Mouse (Mus musculus): ENCODE results near the gene Otud7b.
"Not testable (repeated sequence)": the region's sequence is repeated elsewhere in the genome, so short reads cannot be mapped to it uniquely, and the experiment has no call there.

Otud7b gene

DNA sequence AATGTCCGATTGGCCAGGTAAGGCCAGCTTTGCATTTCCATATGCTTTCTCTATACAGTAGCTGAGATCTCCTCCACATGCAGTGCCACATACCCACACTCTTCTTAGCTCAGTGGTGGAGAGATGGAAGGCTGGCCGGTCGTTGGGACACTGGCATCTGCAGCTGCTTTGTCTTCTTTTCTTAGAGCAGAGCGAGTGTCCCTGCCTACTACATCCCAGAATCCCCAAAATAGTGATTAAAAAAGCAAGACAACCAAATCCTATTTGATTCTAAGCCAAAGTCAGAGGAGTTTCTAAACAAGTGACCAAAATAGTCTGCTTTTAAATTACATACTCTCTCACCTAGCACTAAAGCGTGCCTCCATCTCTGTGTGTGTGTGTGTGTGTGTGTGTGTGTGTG, 48.3 kb downstream of the Otud7b start:
- DNase-seq, result no peak

DNA sequence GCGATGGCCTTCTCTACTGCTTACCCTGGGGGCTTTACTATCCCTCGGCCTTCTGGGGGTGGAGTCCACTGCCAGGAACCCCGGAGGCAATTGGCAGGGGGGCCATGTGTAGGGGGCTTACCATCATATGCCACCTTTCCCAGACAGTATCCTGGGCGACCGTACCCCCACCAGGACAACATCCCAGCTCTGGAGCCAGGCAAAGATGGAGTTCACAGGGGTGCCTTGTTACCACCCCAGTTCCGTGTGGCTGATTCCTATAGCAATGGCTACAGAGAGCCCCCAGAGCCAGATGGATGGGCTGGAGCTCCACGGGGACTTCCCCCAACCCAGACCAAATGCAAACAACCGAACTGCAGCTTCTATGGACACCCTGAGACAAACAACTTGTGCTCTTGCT, 51.2 kb downstream of the Otud7b start:
- no peak for DNase-seq

DNA sequence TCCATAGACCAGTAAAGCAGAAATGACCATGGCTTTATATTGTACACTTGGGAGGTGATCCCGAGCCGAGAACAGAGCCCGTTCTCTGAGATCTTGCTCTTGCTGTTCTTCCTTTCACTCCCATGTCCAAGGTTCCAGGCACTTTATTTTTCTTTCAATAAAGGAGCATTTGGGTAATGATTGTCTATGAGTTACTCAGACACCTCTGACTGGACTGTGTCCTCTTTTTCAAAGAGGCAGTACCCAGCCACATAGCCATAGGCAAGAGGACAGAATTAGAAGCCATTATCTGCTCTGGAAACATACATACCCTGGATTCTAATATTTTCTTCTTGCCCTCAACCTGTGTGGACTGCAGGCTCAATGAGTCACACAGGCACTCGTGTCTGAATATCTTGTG, 55.5 kb downstream of the Otud7b start:
- DNase-seq, result no peak

DNA sequence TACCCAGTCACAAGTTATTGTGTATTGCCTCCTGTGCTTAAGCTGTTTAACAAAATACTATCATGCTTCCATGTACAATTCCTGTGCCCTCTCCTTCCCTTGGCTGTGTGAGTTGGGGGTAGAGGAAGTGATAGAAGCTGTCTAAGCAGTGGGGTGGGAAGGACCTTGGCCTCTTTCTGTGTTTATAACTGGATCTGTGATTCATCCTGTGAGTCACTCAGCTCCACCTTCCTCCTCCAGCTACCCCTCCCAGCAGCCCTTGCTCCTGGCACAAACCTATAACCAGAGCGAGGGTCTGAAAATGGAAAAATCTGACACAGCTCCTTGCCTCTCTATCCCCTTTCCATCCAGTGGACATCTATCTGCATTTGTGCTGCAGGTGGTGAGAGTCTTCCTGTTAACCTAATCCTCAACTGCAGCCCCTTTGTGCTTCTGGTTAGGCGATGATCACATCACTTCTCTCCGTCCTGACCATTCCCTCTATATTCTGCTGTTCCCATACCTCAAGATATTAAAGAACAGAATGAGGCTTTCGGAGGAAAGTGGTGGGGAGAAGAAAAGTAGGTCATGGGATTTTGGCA, 56.0 kb downstream of the Otud7b start:
- no peak for DNase-seq

DNA sequence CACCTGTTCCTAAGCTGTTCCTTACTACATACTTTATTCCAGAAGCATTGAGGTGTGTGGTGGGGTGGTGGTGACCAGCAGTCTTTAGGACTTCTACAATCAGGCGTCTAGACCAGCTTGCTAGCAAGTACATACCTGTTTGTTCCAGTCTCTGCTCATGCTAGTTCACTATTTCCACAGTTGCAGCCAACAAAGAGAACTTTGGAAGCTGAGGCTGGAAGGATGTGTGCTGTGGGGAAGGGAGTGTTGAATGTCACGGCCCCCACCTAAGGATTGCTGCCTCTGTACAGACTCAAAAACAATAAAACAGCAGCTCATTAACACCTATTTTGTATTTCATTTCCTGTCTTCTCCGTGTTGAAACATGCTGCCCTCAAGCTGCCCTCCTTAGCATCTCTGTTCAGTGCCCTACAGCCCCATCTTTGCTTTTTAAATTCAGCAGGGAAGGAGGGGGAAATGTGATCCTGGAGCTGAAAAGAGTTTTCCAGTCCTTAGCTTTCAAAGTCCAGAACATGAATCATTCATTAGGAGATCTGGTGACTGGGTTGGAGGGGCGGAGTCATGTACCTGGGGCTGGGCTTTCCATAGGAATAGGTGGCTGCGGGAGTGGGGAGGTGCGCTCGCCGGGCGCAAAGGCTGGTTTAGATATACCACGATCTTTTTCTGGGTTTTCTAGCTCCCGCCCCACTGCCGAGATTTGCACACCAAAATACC, 56.6 kb downstream of the Otud7b start:
- no peak for DNase-seq

DNA sequence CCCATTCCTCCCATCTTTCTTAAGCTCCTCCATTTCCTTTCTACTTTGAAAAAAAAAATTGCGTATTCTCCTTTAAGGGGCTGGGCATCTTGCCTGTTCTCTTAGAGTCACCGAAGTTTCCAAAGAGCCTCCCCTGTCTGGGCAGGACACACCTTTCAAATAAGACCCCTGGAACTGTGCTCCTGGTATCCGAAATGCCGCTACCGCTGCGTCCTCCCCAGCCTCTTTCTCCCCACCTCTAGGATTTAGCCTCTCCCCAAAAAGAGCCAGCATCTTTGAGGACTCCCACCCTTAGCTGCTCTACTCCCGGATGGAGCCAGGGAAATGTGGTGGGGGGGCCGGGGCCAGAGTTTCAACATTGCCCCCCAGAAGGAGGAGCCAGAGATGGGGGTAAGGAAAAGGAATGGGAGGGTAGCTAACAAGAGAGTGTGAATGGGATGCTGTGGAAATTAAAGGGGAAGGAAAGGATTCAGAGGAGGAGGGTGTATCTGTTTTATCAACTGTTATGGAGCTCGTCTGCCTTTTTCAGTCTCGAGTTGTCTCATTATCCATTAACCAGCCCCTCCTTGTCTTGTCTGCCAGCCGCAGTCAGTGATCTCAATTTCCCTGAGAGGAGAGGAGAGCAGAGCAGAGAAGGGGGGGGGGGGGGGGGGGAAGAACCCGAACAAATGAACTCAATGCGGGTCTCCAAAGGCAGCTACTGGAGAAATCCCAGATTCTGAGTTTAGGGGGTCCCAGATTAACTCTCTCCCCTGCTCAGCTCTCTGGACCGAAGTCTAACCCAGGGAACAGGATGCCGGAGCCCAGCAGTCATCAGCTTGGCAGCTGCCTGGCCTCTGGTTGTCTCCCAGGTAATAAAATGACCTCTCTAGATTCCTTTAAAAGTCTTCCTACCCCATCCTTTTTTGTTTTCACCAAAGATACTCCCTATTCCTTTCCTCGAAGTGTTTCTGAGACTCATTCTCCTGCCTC, 57.8 kb downstream of the Otud7b start, which contains the start of gene Mtmr11:
Mtmr11 (plus strand) TSS at position 136 of the 972 bp plus-strand sequence.
- DNase-seq, result no peak

- DNase-seq, result no peak
Measured at GRCm38 (mm10) chr3:96163040-96163439, 58.7 kb downstream of the Otud7b start.

GRCm38 (mm10) chr3:96168466-96169158, 64.3 kb downstream of the Otud7b start:
- no peak for DNase-seq

GRCm38 (mm10) chr3:96170276-96170675, 65.9 kb downstream of the Otud7b start:
- no peak for DNase-seq

- DNase-seq, result no peak
Measured at GRCm38 (mm10) chr3:96170976-96171545, 66.7 kb downstream of the Otud7b start.

GRCm38 (mm10) chr3:96171583-96172196, 67.4 kb downstream of the Otud7b start:
- DNase-seq, result no peak

- DNase-seq, result peak; percentile 82
Measured at GRCm38 (mm10) chr3:96172197-96173178, 68.2 kb downstream of the Otud7b start, which contains the start of gene Sf3b4. TSS of gene Sf3b4 (plus strand) at chr3:96172332.

GRCm38 (mm10) chr3:96173185-96173584, 68.9 kb downstream of the Otud7b start:
- no peak for DNase-seq

DNA sequence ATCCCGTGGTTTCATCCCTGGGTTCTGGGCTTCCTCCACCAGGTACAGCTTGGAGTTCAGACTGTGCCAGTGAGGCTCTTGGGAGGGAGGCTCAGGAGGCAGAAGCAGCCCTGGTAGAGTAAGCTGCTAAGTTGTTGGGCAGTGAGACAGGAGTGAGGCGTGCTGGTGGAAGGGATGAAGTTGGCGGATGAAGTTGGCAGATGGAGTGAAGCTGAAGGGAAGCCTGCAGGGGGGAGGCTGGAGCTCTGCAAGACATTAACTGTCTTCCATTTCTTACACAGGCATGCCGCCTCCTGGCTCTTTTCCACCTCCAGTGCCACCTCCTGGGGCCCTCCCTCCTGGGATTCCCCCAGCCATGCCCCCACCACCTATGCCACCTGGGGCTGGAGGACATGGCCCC, 69.7 kb downstream of the Otud7b start:
- not testable (repeated sequence) for DNase-seq

DNA sequence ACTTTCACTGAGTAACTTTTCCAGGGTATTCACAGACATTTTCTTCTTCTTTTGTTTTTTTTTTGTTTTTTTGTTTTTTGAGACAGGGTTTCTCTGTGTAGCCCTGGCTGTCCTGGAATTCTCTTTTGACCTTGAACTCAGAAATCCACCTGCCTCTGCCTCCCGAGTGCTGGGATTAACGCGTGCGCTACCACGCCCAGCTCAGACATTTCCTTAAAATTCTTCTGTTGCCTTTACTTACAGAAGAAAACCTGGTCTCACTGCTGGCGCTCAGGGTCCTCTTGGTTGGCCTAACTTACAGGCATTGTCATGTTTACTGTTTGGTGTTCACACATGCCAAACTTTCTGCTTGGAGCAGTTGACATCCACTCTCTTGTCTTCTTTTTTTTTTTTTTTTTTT, 70.9 kb downstream of the Otud7b start:
- DNase-seq, result no peak

- no peak for DNase-seq
Measured at GRCm38 (mm10) chr3:96178427-96178826, 74.1 kb downstream of the Otud7b start.

- no peak for DNase-seq
Measured at GRCm38 (mm10) chr3:96178902-96179301, 74.6 kb downstream of the Otud7b start.

GRCm38 (mm10) chr3:96179531-96179930, 75.2 kb downstream of the Otud7b start:
- DNase-seq, result no peak

- DNase-seq, result peak; percentile 83
Measured at GRCm38 (mm10) chr3:96180727-96181477, 76.6 kb downstream of the Otud7b start, which contains the start of gene Sv2a. TSS of gene Sv2a (plus strand) at chr3:96181151.

Measured in right cerebral cortex, postnatal 4 days (tissue).